8 mouse cellular contexts compared by ENCODE assay signal in the genomic region with DNA sequence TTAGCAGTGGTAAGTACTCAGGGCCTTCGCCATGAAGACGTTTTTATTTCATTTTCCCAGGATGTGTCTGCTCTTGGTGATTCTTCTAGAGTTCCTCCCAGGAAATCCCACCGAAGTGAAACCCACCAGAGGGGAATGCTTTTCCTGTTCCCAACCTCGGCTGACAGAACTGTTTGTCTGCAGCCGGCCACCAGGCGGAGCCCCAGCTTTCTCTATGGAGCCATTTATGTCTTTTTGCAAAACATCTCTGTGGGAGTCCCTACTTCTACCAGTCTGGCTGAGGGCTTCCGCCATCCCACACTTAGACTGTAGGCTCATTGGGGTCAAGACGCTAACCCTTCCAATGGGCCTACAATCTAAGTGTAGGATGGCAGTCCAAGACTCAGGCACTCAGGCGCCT. TPM values are rescaled to one million over a fixed set of nuclear protein-coding genes. Genes with fewer than 3 reads are reported as not detected.
A peak's percentile ranks its signal among the peaks of the same experiment; 100 is the strongest.
DNase-seq lines count a peak whose midpoint lies in the region; ATAC-seq and TF ChIP-seq lines count a peak whose summit lies in the region.

No protein-coding gene starts in this region.

- peak overlapping the region; percentile 68 for H3K4me2 ChIP-seq in lung, embryonic 16.5 days (ENCODE audit: low read depth, low read length)

- no peak overlapping the region for H3K9ac ChIP-seq in MEL (ENCODE audit: control insufficient read depth, low read depth, low read length, poor library complexity, severe bottlenecking)
- peak overlapping the region; percentile 58 for H3K9ac ChIP-seq in lung, embryonic 16.5 days (ENCODE audit: low read length)

- no peak for TF ChIP-seq POLR2A in MEL (IDR thresholded peaks at IDR 0.05; ENCODE audit: control insufficient read depth in 1 of 2, insufficient read depth in 1 of 2, low read depth in 1 of 2, low read length in 2 of 2, poor library complexity in 1 of 2)

- H3K27me3 ChIP-seq in MEL (ENCODE audit: control insufficient read depth in 1 of 2, insufficient read depth in 2 of 2, low read length in 2 of 2): no peaks in the 10 kb centered on the region
- H3K27me3 ChIP-seq in hindbrain, embryonic 10.5 days (ENCODE audit: insufficient read depth, poor library complexity, severe bottlenecking): peaks cover 56% of the 10 kb centered on the region
- H3K27me3 ChIP-seq in lung, embryonic 16.5 days (ENCODE audit: control insufficient read depth, insufficient read depth, low read depth, low read length): no peaks in the 10 kb centered on the region

- H3K4me1 ChIP-seq in MEL (ENCODE audit: control insufficient read depth in 1 of 2, insufficient read depth in 2 of 2, low read length in 2 of 2): no peaks in the 10 kb centered on the region
- no peaks in the 10 kb centered on the region; the same call in 1 of the 2 replicates for H3K4me1 ChIP-seq in brown adipose tissue, adult 24 weeks (ENCODE audit: control insufficient read depth, insufficient read depth, insufficient read length, low read length)
- H3K4me1 ChIP-seq in hindbrain, embryonic 10.5 days (replicated peaks): peaks cover 9% of the 10 kb centered on the region
- H3K4me1 ChIP-seq in lung, embryonic 16.5 days (replicated peaks; ENCODE audit: control insufficient read depth, insufficient read depth, low read length): peaks cover 10% of the 10 kb centered on the region; the same call in 1 of the 2 replicates

- peak; percentile 86 for TF ChIP-seq RAD21 in MEL (IDR thresholded peaks at IDR 0.05; ENCODE audit: low read depth, low read length)

- DNase-seq in MEL (ENCODE audit: low read depth, low spot score): peak; percentile 65
- DNase-seq in forelimb bud, embryonic 11.5 days (ENCODE audit: low read depth, low spot score): peak; percentile 81
- DNase-seq in hindbrain, embryonic 10.5 days (ENCODE audit: low spot score): peak; percentile 88
- DNase-seq in layer of hippocampus, adult 9-10 months (ENCODE audit: low spot score): peak; percentile 53
- DNase-seq in retina, postnatal 1 day: peak; percentile 88
- peak; percentile 60 to 77 for DNase-seq in urinary bladder, postnatal 4 days (ENCODE audit: low spot score in 2 of 2)

- H3K79me2 ChIP-seq in MEL (ENCODE audit: control insufficient read depth, insufficient read depth, low read length, poor library complexity): no peaks in the 10 kb centered on the region

- H3K27ac ChIP-seq in MEL (ENCODE audit: control insufficient read depth, low read depth, low read length): no peak overlapping the region
- no peak overlapping the region for H3K27ac ChIP-seq in brown adipose tissue, adult 24 weeks (replicated peaks; ENCODE audit: low read depth, low read length)
- H3K27ac ChIP-seq in hindbrain, embryonic 10.5 days: peak overlapping the region; percentile 77
- no peak overlapping the region for H3K27ac ChIP-seq in lung, embryonic 16.5 days (ENCODE audit: low read length)

- peak; percentile 58 to 91 (median 85); a peak in 5 of 6 replicates for TF ChIP-seq CTCF in MEL (IDR thresholded peaks at IDR 0.05 in 2 of 3, conservative IDR thresholded peaks at IDR 0.05 in 1 of 3; ENCODE audit: control insufficient read depth in 1 of 3, insufficient read depth in 1 of 3, low read depth in 2 of 3, low read length in 3 of 3, poor library complexity in 1 of 3, severe bottlenecking in 1 of 3)

- peak overlapping the region; percentile 51 to 72 for H3K4me3 ChIP-seq in MEL (ENCODE audit: control insufficient read depth in 1 of 2, insufficient read depth in 1 of 2, low read depth in 2 of 2, low read length in 2 of 2)
- peak overlapping the region; percentile 30 for H3K4me3 ChIP-seq in brown adipose tissue, adult 24 weeks (ENCODE audit: insufficient read depth, low read depth, low read length)
- peak overlapping the region; percentile 52 for H3K4me3 ChIP-seq in hindbrain, embryonic 10.5 days
- peak overlapping the region; percentile 53 for H3K4me3 ChIP-seq in lung, embryonic 16.5 days (ENCODE audit: low read length)

- WGBS in hindbrain, embryonic 10.5 days: 10% methylated on average over 9 of the region's 9 CpGs
- WGBS in lung, embryonic 16.5 days: 12% methylated on average over 9 of the region's 9 CpGs

- peak; percentile 77 for ATAC-seq in lung, embryonic 16.5 days (ENCODE audit: low read depth)

- no peaks in the 10 kb centered on the region for H3K9me3 ChIP-seq in MEL (replicated peaks; ENCODE audit: insufficient read depth, low read length)
- no peaks in the 10 kb centered on the region for H3K9me3 ChIP-seq in hindbrain, embryonic 10.5 days
- no peaks in the 10 kb centered on the region for H3K9me3 ChIP-seq in lung, embryonic 16.5 days (ENCODE audit: control insufficient read depth, low read length)

- TF ChIP-seq EP300 in MEL (IDR thresholded peaks at IDR 0.05; ENCODE audit: low read depth in 1 of 2, low read length in 2 of 2): no peak

- no peaks in the 10 kb centered on the region for H3K36me3 ChIP-seq in MEL (ENCODE audit: control insufficient read depth in 1 of 2, insufficient read depth in 2 of 2, low read length in 2 of 2)
- no peaks in the 10 kb centered on the region for H3K36me3 ChIP-seq in hindbrain, embryonic 10.5 days
- no peaks in the 10 kb centered on the region for H3K36me3 ChIP-seq in lung, embryonic 16.5 days (ENCODE audit: control insufficient read depth, insufficient read depth, low read length)

TF ChIP-seq in MEL, 35 proteins besides CTCF, POLR2A, EP300 and RAD21:
- TF ChIP-seq ZC3H11A (IDR thresholded peaks at IDR 0.05; ENCODE audit: low read depth, low read length) (peak; percentile 87), SMC3 (IDR thresholded peaks at IDR 0.05; ENCODE audit: low read depth, low read length) (peak; percentile 96), HCFC1 (IDR thresholded peaks at IDR 0.05; ENCODE audit: low read depth, low read length) (0 out of 2 replicates have a peak, but pooled peaks have one; percentile 4), NELFE (IDR thresholded peaks at IDR 0.05; ENCODE audit: low read depth, low read length) (no peak)

RNA-seq across cellular contexts. Expression of gene Eno4, which starts 31.8 kb away (rescaled TPM):
- not detected in 2 replicates for total RNA-seq in MEL (2012; rRNA removed)
- not detected for polyA plus RNA-seq in MEL (2012; ENCODE audit: insufficient read depth in 1 of 2, insufficient read length in 2 of 2, low read depth in 1 of 2, low replicate concordance in 2 of 2, missing spikeins in 1 of 2)
- polyA plus RNA-seq in brown adipose tissue, adult 24 weeks (2012; ENCODE audit: insufficient read depth, insufficient read length, missing spikeins): not detected in 2 replicates
- 1.3 and 1.9 TPM in 2 replicates for polyA plus RNA-seq in hindbrain, embryonic 10.5 days (2016; fragmentation: Nextera tagmentation; extraction: Ambion mirVana)
- 2.1 and 2.7 TPM in 2 replicates for polyA plus RNA-seq in lung, embryonic 16.5 days (2015; fragmentation: Nextera tagmentation; extraction: Ambion mirVana)

RNA-seq across cellular contexts. Expression of gene Hspa12a, which starts 32.1 kb away (rescaled TPM):
- not detected in 2 replicates for total RNA-seq in MEL (2012; rRNA removed)
- polyA plus RNA-seq in MEL (2012; ENCODE audit: insufficient read depth in 1 of 2, insufficient read length in 2 of 2, low read depth in 1 of 2, low replicate concordance in 2 of 2, missing spikeins in 1 of 2): not detected
- polyA plus RNA-seq in brown adipose tissue, adult 24 weeks (2012; ENCODE audit: insufficient read depth, insufficient read length, missing spikeins): 20.7 and 23.0 TPM in 2 replicates
- 15.8 and 25.5 TPM in 2 replicates for polyA plus RNA-seq in hindbrain, embryonic 10.5 days (2016; fragmentation: Nextera tagmentation; extraction: Ambion mirVana)
- polyA plus RNA-seq in lung, embryonic 16.5 days (2015; fragmentation: Nextera tagmentation; extraction: Ambion mirVana): 5.5 and 6.0 TPM in 2 replicates
